Mouse (Mus musculus) cerebellum, adult 9-10 months (tissue): ENCODE measurements around the gene Card9.

Experiments used
- DNase-seq: peaks from one replicate; pipeline ENCODE4 v3.0.0; 2022

The Card9 gene

DNA sequence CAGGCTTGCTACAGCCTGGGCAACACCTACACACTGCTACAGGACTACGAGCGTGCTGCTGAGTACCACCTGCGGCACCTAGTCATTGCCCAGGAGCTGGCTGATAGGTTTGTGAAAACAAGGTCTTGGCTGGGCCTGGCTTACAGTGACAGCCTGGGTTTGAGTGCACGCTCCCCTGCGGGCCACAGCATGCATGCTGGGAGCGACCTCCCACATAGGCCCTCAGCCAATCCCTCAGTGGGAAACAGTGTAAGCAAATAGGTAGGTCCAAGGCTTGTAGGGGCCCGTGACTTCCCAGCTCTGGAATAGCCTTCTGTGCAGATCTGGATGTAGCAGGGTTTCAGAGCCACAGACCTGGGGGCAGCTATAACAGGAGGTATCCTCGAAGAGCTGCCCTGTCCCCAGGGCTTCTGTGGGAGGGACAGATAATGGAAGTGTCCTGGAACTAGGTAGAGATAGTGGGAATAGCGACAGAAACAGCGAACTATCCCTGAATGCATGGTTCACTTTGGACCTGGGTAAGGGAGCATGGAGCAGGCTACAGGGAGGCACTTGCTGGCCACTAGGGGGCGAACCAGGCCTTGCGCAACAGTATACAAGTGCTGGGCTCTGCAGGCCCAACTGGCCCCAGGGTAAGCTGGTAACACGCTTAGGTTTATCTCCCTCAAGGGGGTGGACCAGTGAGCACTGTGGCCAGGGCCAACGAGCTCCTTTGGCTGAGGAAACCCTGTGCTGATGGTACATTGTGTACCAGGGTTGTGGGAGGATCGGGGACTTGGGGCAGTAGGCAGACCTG, 35.1 kb downstream of the Card9 start:
- no peak for DNase-seq

GRCm38 (mm10) chr2:26324917-26325316, 35.8 kb downstream of the Card9 start:
- DNase-seq, result no peak

DNA sequence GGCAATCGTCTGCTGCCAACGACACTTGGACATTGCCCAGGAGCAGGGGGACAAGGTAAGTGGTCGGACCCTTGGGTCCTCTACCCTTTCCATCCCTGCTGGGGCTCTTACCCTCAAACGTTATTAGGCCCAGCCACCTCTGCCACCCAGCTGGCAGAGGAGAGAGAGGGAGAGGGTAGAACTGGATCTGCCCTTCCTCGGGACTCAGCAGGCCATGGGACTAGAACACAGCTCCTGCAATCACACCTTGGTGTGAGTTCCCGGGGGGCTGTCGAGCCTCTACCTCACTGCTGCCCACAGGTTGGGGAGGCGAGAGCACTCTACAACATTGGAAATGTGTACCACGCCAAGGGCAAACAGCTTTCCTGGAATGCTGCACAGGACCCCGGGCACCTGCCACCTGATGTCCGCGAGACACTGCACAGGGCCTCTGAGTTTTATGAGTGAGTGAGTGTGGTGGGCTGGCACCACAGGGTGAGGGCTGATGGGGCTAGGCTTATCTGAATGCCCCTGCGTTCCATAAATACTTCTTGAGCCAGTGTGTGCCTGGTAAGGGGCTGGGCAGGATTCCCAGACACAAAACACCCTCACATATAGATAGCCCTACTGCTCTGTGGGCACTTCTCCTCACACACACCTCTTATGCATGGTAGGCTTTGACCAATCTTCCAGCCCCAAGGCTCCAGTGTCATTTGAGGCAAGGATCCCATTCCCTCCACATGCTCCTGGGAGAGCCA, 37.0 kb downstream of the Card9 start:
- DNase-seq, result no peak

DNA sequence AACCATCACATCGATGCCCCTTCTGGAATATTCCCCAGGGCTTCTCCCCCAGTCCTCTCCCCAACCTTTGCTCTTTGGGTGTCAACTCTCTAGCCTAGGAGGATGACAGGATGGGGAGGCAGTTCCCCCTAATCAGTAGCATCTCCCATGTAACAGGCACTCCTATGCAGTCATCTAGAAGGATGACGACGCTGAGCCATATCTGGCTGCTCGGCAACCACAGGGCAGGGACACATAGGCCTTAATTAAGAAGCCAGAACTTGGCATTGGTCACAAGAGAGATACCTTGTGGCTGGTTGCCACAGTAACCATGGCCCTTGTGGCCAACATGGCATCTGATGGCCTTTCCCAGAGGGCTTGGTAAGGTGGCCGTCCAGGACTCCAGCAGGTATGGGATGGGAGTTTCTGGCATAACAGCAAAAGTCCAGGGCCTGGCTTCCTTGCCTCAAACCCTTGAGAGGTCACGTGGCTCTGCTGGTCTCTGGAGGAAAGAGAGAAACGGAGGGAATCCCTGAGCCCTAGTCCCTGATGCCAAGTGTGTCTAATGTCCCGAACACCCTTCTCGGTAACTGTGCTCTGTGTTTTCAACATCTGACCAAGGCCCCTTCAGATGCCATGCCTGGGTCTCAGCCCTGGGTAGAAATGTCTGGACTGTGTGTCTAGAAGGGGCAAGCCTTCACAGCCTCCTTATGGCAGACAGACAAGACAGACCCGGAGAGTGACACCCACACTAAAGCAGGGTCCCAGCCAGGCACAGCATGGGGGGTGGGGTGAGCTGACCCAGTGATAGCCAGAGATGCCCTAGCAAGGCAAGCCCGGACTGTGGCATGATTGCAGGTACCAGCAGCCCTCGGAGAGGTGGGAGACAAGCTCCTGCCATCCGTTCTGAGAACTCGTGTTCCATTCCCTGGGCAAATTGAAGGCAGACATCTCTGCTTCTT, 40.2 kb downstream of the Card9 start:
- peak; percentile 81 for DNase-seq

DNA sequence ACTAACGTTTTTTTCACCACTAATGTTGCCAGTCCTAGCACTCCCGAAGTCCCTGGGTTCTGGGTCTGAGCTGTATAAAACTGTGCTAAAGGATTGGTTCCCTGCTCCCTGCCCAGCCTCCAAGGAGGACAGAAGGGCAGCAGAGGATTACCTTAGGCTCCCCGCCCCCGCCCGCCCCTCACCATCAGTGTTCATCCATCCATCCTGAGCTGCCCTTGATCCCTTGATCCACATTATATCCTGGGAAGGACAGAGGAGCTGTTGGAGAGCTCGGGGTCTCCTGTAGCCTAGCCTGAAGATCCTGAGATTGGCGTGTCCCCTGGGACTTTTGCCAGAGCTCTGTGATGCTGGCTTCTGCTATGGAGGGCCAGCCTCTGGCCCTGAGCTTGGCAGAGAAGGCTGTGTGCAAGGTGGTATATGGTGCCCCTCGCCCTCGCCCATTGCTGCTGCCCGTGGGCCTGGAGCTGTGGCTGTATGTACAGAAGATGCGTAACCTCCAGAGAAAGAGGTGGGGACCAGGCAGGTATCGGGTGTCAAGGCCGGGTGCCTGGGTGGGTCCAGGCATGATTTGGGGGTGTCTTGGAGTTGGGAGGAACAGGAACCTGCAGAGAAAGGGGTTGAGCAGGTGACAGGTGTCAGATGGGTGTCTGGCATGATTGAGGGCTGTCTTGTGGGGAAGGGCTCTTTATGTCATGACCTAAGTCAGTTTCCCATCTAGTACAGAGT, 41.0 kb downstream of the Card9 start:
- DNase-seq, result peak; percentile 64

- DNase-seq, result peak; percentile 74
Observed at GRCm38 (mm10) chr2:26319109-26319508, 41.6 kb downstream of the Card9 start.

GRCm38 (mm10) chr2:26317991-26318672, 42.6 kb downstream of the Card9 start:
- DNase-seq, result peak; percentile 59

- DNase-seq, result no peak
Observed at GRCm38 (mm10) chr2:26317371-26317770, 43.3 kb downstream of the Card9 start.

DNA sequence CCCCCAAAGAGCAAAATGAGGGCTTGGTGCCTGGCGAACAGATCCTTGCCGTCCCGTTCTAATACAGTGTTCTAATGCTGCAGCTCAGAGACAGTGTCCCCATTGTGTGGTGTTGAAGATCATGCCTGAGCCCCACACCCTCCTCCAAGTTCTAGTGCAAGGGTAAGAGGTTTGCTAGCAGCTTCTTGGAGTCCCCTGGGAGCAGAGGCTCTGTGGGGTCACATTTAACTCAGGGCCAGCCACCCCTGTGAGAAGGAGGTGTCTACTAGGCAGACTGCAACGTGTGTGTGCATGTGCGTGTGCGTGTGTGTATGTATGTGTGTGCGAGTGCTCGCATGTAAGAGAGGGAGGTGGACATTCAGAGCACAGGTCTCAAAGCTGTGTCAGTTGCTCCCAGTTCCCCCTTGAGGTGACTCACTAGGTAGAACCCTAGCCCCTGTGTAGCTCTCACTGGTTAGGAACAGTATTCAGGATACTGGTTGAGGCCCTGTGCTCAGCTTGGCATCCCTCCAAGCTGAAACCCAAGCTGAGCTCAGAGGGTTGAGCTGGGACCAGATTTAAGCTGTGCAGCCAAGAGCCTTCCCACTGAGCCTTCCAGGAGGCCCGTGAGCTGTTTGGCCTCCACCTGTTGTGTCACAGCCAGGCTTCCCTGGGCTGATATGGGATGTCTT, 44.0 kb downstream of the Card9 start:
- DNase-seq, result peak; percentile 79

- DNase-seq, result peak; percentile 91
Observed at GRCm38 (mm10) chr2:26315925-26316311, 44.8 kb downstream of the Card9 start.

DNA sequence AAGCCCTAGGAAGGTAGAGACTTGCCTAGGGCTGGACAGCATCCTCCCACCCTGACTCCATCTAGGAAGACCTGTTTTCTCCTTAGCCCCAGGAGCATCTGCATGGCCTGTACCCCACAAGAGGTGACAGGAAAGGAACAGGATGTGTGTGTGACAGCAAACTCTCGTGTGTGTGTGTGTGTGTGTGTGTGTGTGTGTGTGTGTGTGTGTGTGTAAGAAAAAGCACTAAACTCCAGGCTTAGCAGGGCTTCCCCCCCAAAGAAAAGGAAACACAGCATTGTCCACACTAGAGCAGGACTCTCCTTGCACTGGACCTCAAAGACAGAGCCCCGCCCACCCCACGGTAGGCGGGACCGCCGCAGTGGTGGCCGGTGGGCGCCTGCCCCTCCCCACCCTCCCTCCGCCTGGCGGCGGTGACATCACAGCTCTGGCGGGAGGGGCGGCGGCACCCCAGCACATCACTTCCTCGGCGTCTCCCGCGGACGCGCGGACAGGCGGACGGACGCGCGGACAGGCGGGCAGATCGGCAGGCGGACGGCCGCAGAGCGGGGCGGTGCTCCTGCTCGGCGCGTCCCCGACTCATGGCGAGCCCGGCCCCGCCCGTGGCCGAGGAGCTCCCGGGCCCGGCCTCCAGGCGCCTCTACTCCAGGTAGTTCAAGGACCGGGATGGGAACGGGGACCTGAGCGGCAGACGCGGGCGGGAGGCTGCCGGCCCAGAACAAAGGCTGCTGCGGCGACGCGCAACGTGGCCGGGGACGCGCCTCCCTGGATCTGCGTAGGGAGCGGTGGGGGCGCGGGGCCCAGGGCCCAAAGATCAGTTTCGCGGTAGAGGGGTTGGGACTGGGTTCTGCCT, 45.4 kb downstream of the Card9 start, which contains the start of gene Gpsm1:
Gene Gpsm1 (plus strand): TSS at position 444 of the 853 bp plus-strand sequence.
- DNase-seq, result peak; percentile 83

GRCm38 (mm10) chr2:26314281-26315071, 46.2 kb downstream of the Card9 start:
- DNase-seq, result peak; percentile 93

- DNase-seq, result no peak
Observed at GRCm38 (mm10) chr2:26313394-26313793, 47.3 kb downstream of the Card9 start.

DNA sequence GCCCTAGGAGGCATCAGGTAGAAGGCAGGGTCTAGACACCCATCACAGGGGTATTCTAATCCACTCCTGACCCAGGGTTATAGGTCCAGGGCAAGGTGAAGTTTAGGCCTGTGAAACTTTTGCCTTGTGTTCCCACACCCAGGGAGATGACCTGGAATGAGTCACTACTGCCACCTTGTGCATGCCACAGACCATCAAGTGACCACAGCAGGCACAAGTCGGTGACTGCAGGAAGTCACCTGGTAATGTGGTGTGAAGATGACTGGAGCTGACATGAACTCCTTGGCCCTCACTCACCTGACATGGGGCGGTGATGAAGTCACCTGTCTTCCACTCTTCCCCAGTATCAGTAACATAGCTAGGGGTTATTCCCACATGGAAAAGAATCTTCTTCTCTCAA, 47.9 kb downstream of the Card9 start:
- peak; percentile 76 for DNase-seq

- no peak for DNase-seq
Observed at GRCm38 (mm10) chr2:26311936-26312335, 48.8 kb downstream of the Card9 start.

GRCm38 (mm10) chr2:26309739-26310138, 51.0 kb downstream of the Card9 start:
- DNase-seq, result no peak

DNA sequence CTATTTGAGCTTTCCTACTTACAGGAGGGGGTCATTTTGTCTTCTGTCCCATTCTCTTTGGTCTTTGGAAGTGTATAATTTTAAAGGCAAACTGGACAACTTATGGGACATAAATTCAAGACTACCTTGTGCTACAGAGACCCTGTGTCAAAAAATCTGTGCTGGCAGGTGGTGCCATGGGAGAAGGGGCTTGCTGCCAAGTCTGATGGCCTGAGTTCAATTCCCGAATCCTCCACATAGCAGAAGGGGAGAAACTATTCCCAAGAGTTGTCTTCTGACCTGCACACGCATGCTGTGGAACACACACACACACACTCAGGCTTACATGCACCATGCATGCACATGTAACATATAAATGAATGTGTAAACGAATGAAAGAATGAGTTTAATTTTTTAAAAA, 54.0 kb downstream of the Card9 start:
- DNase-seq, result peak; percentile 15

DNA sequence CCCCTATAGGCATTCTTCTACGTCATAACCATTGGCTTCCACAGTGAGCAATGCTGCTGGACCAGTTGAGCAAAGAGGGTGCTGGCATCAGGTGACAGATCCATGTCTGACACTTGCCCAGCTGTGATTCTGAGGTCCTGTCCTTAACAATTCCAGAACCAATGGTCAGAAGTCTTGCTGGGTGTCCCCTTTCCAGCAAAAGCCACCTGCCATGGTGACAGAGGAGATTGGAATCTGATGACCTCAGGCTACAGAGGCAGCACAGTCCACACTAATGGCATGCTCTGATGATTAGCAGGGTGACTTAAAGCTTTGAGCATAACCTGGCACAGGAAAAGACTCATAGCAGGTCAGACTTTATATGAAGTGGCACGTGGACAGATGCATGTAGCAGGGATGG, 55.2 kb downstream of the Card9 start:
- DNase-seq, result no peak

DNA sequence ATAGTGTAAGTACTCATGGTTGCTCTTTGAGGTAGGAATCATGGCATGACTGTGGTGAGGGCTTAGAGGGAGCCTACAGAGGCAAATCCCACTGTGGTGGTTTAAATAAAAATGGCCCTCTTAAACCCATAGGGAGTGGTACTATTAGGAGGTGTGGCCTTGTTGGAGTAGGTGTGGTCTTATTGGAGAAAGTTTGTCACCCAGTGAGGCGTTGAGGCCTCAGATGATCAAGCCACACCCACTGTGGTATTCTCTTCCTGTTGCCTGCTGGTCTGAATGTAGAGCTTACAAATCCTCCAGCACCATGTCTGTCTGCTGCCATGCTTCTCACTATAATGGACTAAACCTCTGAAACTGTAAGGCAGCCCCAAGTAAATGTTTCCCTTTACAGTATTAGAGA, 56.0 kb downstream of the Card9 start:
- DNase-seq, result peak; percentile 21
